Mouse (Mus musculus) NIH3T3 (cell line): Measurements from ENCODE around the gene Abraxas2.

Source experiments
- DNase-seq: peaks from one replicate; pipeline ENCODE4 v3.0.0-alpha.2; 2012; ENCODE audit warnings: low read depth

Gene Abraxas2

GRCm38 (mm10) chr7:132853946-132854345, 5.1 kb upstream of the Abraxas2 start:
- DNase-seq: no peak

- no peak for DNase-seq
These were observed 2.9 kb upstream of the Abraxas2 start for GRCm38 (mm10) chr7:132856083-132856482.

GRCm38 (mm10) chr7:132858043-132858608, 899 bp upstream of the Abraxas2 start:
- DNase-seq: peak; percentile 41

GRCm38 (mm10) chr7:132866316-132866715, 7.3 kb downstream of the Abraxas2 start:
- no peak for DNase-seq

DNA sequence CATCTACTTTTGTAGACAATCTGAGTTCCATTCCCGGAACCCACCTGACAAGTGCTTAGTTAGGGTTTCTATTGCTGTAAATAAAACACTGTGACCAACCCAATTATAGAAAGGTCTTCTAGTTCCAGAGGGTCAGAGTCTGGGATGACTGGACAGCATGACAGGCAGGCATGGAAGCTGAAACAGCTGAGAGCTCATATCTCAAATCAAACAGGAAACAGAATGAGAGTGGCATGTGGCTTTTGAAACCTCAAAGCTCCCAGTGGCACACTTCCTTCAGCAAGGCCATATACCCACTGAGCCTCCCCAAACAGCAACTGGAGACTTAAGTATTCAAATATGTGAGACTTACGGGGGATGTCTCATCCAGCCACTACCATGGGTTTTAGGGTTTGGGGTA, 14.0 kb downstream of the Abraxas2 start:
- no peak for DNase-seq

- DNase-seq: no peak
These were observed 16.5 kb downstream of the Abraxas2 start for GRCm38 (mm10) chr7:132875391-132876086.

- DNase-seq: no peak
These were observed 21.3 kb downstream of the Abraxas2 start for GRCm38 (mm10) chr7:132880276-132880675.

GRCm38 (mm10) chr7:132882343-132882742, 23.3 kb downstream of the Abraxas2 start:
- peak; percentile 41 for DNase-seq

- DNase-seq: peak; percentile 16
These were observed 25.0 kb downstream of the Abraxas2 start for GRCm38 (mm10) chr7:132884031-132884430.

DNA sequence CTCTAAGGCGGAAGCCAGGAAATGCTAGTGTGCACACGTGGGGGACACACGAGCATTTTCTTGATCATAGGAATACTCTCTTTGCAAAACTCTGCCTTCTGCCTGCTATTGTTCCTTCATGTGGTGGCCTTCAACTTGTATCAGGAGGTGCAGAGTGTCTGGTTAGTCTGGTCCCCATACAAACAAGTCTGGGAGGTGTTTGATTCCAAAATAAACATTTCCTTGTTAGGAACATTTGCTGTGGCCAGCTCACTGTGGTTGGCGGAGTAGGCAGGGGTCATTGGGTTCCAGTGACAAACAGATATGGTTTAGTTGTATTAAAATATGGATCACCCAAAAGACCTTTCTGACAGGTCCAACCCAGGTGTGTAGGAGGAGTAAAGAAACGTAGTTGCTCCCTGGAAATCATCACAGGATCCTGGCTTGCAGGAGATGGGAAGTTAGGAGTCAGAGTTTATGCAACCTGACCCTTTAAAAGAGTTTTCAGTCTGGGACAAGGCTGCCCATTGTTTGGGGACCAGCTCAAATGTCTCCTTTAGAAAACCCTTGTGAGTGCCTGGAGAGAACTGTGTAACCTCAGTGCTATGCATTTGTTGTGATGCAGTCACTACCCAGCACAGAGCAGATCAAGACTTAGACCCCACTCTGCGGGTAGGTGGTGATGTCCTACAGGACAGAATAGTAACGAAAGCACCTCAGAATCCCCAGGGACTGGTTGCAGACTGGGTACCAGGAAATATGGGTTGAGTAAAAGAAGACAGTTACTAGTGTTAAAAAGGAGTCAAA, 28.2 kb downstream of the Abraxas2 start:
- no peak for DNase-seq

GRCm38 (mm10) chr7:132888052-132888451, 29.0 kb downstream of the Abraxas2 start:
- no peak for DNase-seq

- no peak for DNase-seq
These were observed 29.7 kb downstream of the Abraxas2 start for GRCm38 (mm10) chr7:132888518-132889249.

- DNase-seq: no peak
These were observed 30.7 kb downstream of the Abraxas2 start for GRCm38 (mm10) chr7:132889691-132890090.

- DNase-seq: no peak
These were observed 31.2 kb downstream of the Abraxas2 start for GRCm38 (mm10) chr7:132890201-132890600.

DNA sequence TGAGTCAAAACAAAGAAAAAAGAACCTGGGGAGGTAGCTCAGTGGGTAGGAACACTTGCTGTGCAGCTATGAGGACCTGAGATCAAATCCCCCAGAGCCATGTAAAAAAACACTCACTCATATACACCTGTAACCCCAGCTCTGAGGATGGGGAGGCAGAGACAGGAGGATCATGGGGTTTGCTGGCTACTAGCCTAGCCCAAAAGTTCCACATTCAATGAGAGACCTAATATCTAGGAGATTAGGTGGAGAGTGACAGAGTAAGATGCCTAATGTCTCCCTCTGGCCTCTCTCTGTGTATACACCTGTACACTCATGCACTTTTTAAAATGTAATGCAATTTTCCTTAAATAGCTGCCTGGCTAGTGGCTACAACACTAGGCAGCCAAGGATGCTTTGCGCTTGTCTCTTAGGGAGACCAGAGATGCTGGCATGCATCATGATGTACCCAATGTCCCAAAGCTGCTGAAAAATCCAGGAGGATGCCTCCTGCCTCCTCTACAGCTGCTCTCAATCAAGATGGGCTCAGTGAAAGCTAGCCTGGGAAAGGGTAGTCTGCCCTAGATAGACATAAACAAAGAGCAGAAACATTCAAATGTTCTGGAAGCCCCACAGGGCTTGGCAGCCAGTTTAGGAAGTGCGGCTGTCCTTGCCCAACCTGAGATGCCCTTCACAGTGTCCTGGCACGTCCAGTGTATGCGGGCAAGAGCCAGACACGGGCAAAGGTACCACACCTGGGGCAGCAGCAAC, 32.7 kb downstream of the Abraxas2 start:
- no peak for DNase-seq

DNA sequence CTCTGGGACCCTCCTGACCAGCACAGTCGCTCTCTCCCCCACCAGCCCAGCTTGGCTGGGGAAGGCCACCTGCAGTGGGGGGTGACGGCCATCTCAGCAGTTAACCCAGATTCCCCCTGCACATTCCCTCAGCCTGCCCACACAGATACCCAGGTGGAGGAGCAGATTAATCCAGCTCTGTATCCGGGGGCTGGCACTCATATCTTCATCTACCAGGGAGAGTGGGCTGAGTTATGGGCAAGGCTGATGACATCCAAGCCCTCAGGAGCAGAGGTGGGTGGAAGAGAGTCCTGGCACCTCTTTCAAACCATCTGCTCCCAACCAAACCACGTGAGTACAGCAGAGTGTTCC, 33.3 kb downstream of the Abraxas2 start:
- DNase-seq: no peak

DNA sequence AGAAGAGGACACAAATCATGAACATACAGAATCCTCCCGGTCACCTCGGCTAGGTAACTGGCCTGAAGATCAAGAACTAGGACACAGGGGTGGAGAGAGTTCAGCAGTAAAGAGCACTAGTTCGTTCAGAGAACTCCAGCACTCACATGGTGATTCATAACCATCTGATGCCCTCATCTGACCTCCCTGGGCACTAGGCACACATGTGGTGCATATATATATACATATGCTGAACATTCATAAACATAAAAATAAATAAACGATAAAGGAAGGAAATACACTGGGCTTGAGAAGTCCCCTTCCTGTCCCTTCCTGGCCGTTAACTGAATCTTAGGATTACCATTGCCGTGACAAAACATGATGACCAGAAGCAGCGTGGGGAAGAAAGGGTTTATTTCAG, 33.8 kb downstream of the Abraxas2 start:
- no peak for DNase-seq

DNA sequence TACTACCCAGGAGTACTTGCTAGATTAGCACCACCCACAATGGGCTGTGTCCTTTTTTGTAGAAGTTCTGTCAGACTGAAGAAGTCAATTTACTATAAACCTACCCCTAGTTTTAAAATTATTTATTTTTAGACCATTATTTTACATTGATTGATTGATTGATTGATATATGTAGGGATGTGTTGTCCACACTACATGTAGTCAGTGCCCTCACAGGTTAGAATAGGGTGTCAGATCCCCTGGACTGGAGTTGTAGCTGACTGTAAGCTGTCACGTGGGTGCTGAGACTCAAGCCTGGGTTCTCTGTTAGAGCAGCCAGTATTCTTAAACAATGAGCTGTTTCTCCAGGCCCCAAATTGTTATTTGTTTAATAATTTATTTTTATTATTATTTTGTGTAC, 34.3 kb downstream of the Abraxas2 start:
- DNase-seq: no peak

- peak; percentile 33 for DNase-seq
These were observed 36.0 kb downstream of the Abraxas2 start for GRCm38 (mm10) chr7:132894841-132895555.

DNA sequence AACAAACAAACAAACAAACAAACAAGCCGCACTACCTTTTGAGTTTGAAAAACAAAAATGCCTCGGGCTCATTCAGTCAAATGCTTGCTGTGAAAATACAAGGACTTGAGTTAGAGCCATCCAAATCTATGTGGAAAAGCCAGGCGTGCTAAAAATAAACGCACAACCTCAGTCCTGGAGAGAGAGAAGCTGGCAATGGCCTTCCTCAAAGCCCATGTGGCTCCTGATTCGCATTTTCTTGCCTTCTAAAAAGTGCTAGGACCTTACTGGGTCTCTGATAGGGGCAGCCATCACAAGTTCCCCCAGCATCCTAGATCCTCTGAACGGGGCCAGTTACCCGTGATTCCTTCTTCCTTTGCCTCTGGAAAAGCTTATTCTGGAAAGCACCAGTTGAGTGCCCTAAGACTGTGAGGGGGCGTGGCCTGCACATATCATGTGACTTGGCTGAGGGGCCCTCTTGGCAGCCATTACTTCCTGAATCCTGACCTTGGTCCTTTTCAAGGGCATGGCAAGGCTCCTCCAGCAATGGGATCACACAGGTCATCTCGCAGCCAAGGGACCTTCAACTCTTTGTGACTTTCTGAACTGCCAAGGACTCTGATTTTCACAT, 37.3 kb downstream of the Abraxas2 start:
- DNase-seq: peak; percentile 8

DNA sequence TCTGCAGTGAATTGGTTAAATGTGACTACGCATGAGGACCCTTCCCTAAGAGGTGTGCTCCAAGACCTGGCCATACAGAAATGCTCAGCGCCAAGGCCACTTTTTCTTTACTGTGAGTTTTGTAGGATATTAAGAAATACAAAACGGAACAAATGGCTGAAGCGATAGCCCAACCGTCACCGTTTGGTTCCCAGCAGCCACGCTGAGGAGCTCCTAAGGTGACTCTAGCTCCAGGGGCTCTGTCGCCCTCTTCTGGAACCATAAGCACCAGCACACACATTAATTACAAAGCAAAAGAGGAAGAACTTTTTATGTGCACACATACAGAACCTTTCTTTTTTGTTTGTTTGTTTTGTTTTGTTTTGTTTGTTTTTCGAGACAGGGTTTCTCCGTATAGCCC, 38.2 kb downstream of the Abraxas2 start:
- DNase-seq: no peak
